Mouse (Mus musculus) embryonic fibroblast, embryonic 13.5 days (primary cell): ENCODE results near the gene Ccl11.

Experiments
- CTCF ChIP-seq: IDR thresholded peaks from 2 replicates; pipeline ENCODE4 v1.5.1; 2011; ENCODE audit warnings: mild to moderate bottlenecking, control low read depth, low read length, moderate library complexity, borderline replicate concordance; ENCODE audit not compliant: insufficient read depth
- POLR2A ChIP-seq: IDR thresholded peaks from 2 replicates; pipeline ENCODE4 v1.6.1; 2011; ENCODE audit warnings: low read depth, mild to moderate bottlenecking, control low read depth, low read length, moderate library complexity

GRCm38 (mm10) chr11:82063454-82063853 lies 5.8 kb downstream of the Ccl11 start:
- TF ChIP-seq POLR2A (no peak), CTCF (no peak)
